Mouse (Mus musculus) hindbrain, embryonic 12.5 days (tissue): ENCODE measurements around the gene Dnajb6. TPM values are rescaled to one million over a fixed set of nuclear protein-coding genes. Genes with fewer than 3 reads are reported as not detected.
A peak's percentile ranks its signal among the peaks of the same experiment; 100 is the strongest.
"Not testable (repeated sequence)": the region's sequence is repeated elsewhere in the genome, so short reads cannot be mapped to it uniquely, and the experiment has no call there.

Experiments
- ATAC-seq: fragments of 200-750 bp; cut with Nextera tagmentation; 2 replicates; pipeline ENCODE4 v1.8.0; 2017; ENCODE audit warnings: moderate TSS enrichment; ENCODE audit not compliant: low FRiP score
- H3K27ac ChIP-seq: fragments of 300-500 bp; sonication (generic); 2 replicates; pipeline ENCODE4 v1.5.1; 2016; ENCODE audit warnings: mild to moderate bottlenecking
- H3K27me3 ChIP-seq: fragments of 300-500 bp; sonication (generic); 2 replicates; pipeline ENCODE4 v1.6.1; 2016; ENCODE audit warnings: mild to moderate bottlenecking
- H3K36me3 ChIP-seq: fragments of 300-500 bp; sonication (generic); 2 replicates; pipeline ENCODE4 v1.6.1; 2016; ENCODE audit warnings: mild to moderate bottlenecking
- H3K4me1 ChIP-seq: fragments of 300-500 bp; sonication (generic); 2 replicates; pipeline ENCODE4 v1.6.1; 2016
- H3K4me2 ChIP-seq: fragments of 300-500 bp; sonication (generic); replicated peaks from 2 replicates; pipeline ENCODE4 v1.6.1; 2016; ENCODE audit warnings: mild to moderate bottlenecking
- H3K4me3 ChIP-seq: fragments of 300-500 bp; sonication (generic); 2 replicates; pipeline ENCODE4 v1.5.1; 2016; ENCODE audit warnings: mild to moderate bottlenecking
- H3K9ac ChIP-seq: fragments of 300-500 bp; sonication (generic); 2 replicates; pipeline ENCODE4 v1.6.1; 2016; ENCODE audit warnings: mild to moderate bottlenecking, moderate library complexity
- H3K9me3 ChIP-seq: fragments of 300-500 bp; sonication (generic); replicated peaks from 2 replicates; pipeline ENCODE4 v1.6.1; 2016; ENCODE audit warnings: mild to moderate bottlenecking
- WGBS: fragments of 180-500 bp; shearing (Covaris S2); methylation state at CpG from one replicate; pipeline ENCODE4 v1.1.7; 2016; 5-methylcytosine and 5-hydroxymethylcytosine counted together
- polyA plus RNA-seq: library from polyadenylated mRNA; unstranded; fragments of >200 nt; fragmentation: Nextera tagmentation; extraction: Ambion mirVana; gene quantifications from 2 replicates; pipeline ENCODE4 v1.2.1, GENCODE M21; 2016

The Dnajb6 gene
- 227 and 270 TPM in 2 replicates for polyA plus RNA-seq

DNA sequence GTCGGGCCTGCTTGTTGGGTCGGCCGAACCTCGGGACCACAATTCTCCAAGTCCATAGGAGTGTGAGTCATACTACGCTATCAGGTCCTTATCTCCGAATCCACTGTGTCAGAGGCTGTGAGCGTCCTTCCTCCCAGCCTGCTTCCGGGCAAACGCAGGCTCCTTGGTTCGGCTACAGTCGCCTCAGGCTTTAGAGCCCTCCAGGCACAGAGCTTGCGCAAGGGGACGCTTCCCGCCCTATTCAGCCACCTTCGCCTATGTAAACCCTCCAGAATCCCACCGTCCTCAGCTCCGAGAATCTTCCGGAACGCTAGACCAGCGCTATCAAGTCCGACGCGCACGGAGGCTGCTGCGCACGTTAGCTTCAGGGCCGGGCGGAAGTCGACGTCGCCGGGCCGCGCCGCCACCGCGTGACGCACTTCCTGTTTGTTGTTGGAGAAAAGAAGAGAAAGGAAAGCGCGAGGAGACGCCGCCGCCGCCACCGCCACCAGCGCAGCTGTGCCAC lies at the start of gene Dnajb6, which contains the start of gene Gm5129:
Gene Dnajb6 (plus strand): TSS at position 132 of the 505 bp plus-strand sequence.
Gene Gm5129 (minus strand): TSS at position 380 of the 505 bp plus-strand sequence.
- peak; percentile 96 for ATAC-seq
- Histone ChIP-seq H3K4me2 (peak within 1 kb of the TSS; percentile 86), H3K4me3 (peak within 1 kb of the TSS; percentile 99), H3K27me3 (no peaks in the 10 kb centered on the region), H3K9me3 (no peaks in the 10 kb centered on the region), H3K36me3 (no peaks in the 10 kb centered on the region), H3K4me1 (peaks cover 27% of the 10 kb centered on the region), H3K9ac (peak within 1 kb of the TSS; percentile 96), H3K27ac (peak within 1 kb of the TSS; percentile 96)
- WGBS, result under 1% methylated on average over 46 of the region's 46 CpGs

DNA sequence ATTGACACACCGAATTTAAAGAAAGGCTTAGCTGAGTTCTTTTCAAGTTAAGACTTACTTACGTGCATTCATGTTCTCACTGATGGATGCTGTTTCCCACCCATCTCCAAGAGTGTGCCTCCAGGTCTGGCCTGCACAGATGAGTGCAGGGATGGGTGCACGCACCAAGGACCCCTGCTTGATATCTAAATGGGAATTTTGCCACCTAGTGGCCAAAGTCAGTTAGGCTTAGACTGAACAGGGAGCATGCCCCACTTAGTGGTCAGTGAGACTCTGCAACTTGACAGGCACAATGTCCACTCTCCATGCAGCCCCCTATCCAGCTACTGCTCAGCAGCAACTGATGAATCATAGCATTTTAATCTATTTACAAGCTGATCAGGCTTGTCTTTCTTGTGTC lies 47.8 kb upstream of the Dnajb6 start:
- Histone ChIP-seq H3K27ac (no peak overlapping the region), H3K27me3 (no peaks in the 10 kb centered on the region), H3K9ac (no peak overlapping the region), H3K36me3 (no peaks in the 10 kb centered on the region), H3K4me1 (no peaks in the 10 kb centered on the region), H3K4me3 (no peak overlapping the region), H3K4me2 (no peak overlapping the region), H3K9me3 (no peaks in the 10 kb centered on the region)
- ATAC-seq, result peak; percentile 71; the same call in 1 of the 2 replicates
- WGBS, result 62% methylated on average over 3 of the region's 3 CpGs

DNA sequence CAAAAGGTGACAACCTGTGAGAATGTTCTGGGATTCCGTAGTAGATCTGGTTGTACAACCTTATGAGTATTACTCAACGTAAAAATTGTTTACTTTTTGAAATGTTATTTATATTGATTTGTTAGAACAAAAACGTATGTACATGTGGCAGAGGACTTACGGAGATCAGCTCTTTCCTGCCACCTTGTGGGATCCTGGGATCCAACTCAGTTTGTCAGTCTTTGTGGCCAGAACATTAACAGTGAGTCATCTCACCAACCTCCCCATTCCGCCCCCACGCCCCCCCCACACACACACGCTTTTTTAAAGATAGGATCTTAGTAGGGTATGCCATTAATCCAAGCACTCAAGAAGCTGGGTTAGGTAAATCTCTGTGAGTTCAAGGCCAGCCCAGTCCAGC lies 47.1 kb upstream of the Dnajb6 start:
- H3K27me3 ChIP-seq, result no peaks in the 10 kb centered on the region
- H3K36me3 ChIP-seq, result no peaks in the 10 kb centered on the region
- H3K9ac ChIP-seq, result no peak overlapping the region
- WGBS, result 66% methylated on average over 7 of the region's 7 CpGs
- no peak overlapping the region for H3K4me3 ChIP-seq
- H3K27ac ChIP-seq, result no peak overlapping the region
- no peaks in the 10 kb centered on the region for H3K9me3 ChIP-seq
- H3K4me2 ChIP-seq, result no peak overlapping the region
- no peaks in the 10 kb centered on the region for H3K4me1 ChIP-seq
- no peak for ATAC-seq

DNA sequence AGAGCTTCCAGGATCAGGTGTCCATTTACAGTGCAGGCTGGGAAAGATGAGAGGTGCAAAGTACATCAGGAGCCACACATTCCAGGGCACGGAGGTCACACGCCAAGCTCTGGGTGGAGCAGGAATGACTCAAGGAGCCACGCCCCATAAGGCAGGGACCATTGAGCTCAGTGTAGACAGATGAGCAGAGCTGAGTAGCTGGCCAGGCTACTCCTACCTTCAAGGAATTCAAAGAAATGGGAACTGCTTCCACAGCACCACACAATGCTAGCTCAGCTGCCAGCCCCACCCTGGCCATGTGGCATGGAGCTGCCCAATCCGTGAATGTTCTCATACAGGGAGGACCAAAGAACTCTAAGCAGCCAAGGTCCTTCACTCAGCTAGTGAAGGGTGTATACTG lies 37.0 kb upstream of the Dnajb6 start:
- no peak for ATAC-seq
- WGBS, result 86% methylated on average over 4 of the region's 4 CpGs
- no peak overlapping the region for H3K4me2 ChIP-seq
- no peak overlapping the region for H3K27ac ChIP-seq
- H3K9ac ChIP-seq, result no peak overlapping the region
- no peaks in the 10 kb centered on the region for H3K27me3 ChIP-seq
- H3K4me1 ChIP-seq, result no peaks in the 10 kb centered on the region
- no peak overlapping the region for H3K4me3 ChIP-seq
- H3K36me3 ChIP-seq, result no peaks in the 10 kb centered on the region
- no peaks in the 10 kb centered on the region for H3K9me3 ChIP-seq

DNA sequence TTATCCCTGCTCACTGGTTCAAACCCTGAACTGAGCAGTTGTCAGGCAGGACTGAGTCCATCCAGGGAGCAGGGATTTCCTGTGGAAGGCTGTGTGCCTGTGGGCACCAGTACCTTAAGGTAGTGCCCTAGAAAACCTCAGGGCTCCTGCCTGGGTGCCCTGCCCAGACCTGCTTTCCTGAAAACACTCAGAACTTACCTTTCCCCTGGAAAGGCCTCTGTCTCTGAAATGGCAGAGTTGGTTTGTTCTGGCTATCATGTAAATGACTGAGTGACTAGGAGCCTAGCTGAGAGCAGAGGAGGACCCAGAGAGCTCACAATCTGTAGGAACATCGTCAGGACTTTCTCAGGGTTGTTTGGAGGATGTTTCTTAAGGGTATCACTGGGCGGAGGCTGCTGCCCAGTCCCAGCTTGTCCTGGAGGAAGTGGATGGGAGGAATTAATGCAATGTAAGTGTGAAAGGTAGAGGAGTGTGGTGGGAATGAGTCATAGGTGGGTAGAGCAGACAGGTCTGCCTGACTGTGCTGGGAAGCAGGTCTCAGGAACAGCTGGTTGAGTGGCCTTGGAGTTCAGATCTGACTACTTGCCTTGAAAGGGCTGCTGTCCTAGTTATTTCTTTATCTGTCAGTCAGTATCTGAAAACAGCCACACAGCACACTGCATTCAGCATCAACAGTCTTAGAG lies 35.8 kb upstream of the Dnajb6 start:
- H3K9ac ChIP-seq, result no peak overlapping the region
- no peaks in the 10 kb centered on the region for H3K36me3 ChIP-seq

DNA sequence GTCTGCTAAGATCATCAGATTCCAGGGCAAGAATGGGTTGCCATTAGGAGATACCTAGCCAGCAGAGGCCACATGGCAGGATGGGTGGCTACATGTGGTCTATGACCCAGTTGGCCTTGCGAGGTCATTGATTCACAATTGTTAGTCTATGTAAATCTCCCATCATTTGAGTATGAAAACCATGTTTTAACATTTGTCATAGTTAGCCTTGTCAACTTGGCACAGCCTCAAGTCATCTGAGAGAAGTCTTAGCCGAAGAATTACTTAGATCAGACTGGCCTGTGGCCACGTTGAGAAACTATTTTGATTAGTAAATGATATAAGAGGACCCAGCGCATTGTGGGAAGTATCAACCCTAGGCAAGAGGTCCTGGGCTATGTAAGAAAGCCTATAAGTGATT lies 28.2 kb upstream of the Dnajb6 start:
- no peak overlapping the region for H3K27ac ChIP-seq
- 91% methylated on average over 4 of the region's 4 CpGs for WGBS
- no peak overlapping the region for H3K4me2 ChIP-seq
- ATAC-seq, result no peak
- H3K9ac ChIP-seq, result no peak overlapping the region
- no peak overlapping the region for H3K4me3 ChIP-seq
- H3K27me3 ChIP-seq, result no peaks in the 10 kb centered on the region
- no peaks in the 10 kb centered on the region for H3K9me3 ChIP-seq
- no peaks in the 10 kb centered on the region for H3K4me1 ChIP-seq
- no peaks in the 10 kb centered on the region for H3K36me3 ChIP-seq

More for the DNA sequence above, 35.8 kb upstream of the Dnajb6 start:
- H3K4me1 ChIP-seq, result no peaks in the 10 kb centered on the region
- no peak overlapping the region for H3K4me3 ChIP-seq
- no peak overlapping the region for H3K4me2 ChIP-seq
- no peak overlapping the region for H3K27ac ChIP-seq
- 90% methylated on average over 2 of the region's 2 CpGs for WGBS
- no peaks in the 10 kb centered on the region for H3K27me3 ChIP-seq
- no peaks in the 10 kb centered on the region for H3K9me3 ChIP-seq
- ATAC-seq, result no peak

DNA sequence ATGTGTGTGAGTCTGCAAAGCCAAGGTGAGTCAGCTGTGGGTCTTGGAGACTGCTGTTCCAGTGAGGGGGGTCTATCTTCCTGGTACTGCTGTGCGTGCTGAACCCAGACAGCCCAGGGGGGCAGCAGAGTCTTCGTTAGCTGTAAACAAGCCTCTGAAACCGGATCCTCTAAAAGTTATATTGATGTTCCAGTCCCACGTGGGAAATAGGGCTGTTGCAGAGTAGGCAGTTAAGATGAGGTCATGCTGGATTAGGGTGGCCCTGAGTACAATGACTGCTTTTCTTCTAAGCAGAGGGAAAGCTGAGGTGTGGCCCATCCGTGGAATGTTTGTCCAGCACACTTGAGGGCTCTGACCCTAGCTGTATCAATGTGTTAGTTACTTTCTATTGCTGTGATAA lies 27.2 kb upstream of the Dnajb6 start:
- whole genome bisulfite sequencing, result 28% methylated on average over 5 of the region's 5 CpGs
- Histone ChIP-seq H3K9ac (no peak overlapping the region), H3K36me3 (no peaks in the 10 kb centered on the region), H3K4me1 (no peaks in the 10 kb centered on the region), H3K4me3 (no peak overlapping the region), H3K4me2 (no peak overlapping the region), H3K9me3 (no peaks in the 10 kb centered on the region), H3K27ac (no peak overlapping the region), H3K27me3 (no peaks in the 10 kb centered on the region)
- ATAC-seq, result no peak

DNA sequence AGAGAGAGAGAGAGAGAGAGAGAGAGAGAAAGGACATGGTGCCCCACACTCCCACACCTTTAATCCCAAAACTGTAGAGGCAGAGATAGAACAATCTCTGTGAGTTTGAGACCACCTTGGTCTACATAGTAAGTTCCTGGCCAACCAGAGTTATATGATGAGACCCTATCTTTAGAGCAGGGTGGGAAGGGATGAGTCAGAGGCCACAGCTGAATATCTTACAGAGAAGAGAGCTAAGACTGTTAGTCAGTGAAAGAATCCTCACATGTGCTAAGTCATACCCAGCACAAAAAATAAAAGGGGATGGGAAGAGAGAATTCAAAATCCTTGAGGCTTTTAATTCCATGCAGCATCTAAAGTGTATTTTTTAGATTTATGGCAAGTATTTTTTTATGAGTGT lies 23.9 kb upstream of the Dnajb6 start:
- Histone ChIP-seq H3K9ac (no peak overlapping the region), H3K4me1 (no peaks in the 10 kb centered on the region), H3K27ac (no peak overlapping the region), H3K36me3 (no peaks in the 10 kb centered on the region), H3K9me3 (no peaks in the 10 kb centered on the region), H3K27me3 (no peaks in the 10 kb centered on the region), H3K4me3 (no peak overlapping the region), H3K4me2 (no peak overlapping the region)
- ATAC-seq, result no peak

DNA sequence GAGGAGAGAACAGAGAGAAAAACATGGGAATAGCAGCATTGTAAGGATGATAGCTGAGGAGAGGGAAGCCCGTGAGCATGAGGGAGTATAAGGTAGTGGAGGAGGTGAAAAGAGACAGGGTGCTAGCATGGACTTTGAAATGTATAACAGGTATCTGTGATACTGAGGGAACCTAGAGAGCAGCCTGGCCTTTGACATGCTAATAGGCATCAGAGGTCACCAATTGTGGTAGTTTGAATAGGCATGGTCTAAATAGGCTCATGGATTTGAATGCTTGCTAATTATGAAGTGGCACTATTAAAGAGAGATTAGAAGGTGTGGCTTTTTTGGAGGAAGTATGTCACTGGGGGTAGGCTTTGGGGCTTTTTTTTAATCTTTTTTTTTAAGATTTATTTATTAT lies 22.6 kb upstream of the Dnajb6 start:
- no peaks in the 10 kb centered on the region for H3K36me3 ChIP-seq
- H3K4me1 ChIP-seq, result no peaks in the 10 kb centered on the region
- no peak for ATAC-seq
- 53% methylated on average over 1 of the region's 1 CpGs for WGBS
- H3K4me2 ChIP-seq, result no peak overlapping the region
- no peak overlapping the region for H3K4me3 ChIP-seq
- no peaks in the 10 kb centered on the region for H3K9me3 ChIP-seq
- H3K9ac ChIP-seq, result no peak overlapping the region
- H3K27me3 ChIP-seq, result no peaks in the 10 kb centered on the region
- H3K27ac ChIP-seq, result no peak overlapping the region

DNA sequence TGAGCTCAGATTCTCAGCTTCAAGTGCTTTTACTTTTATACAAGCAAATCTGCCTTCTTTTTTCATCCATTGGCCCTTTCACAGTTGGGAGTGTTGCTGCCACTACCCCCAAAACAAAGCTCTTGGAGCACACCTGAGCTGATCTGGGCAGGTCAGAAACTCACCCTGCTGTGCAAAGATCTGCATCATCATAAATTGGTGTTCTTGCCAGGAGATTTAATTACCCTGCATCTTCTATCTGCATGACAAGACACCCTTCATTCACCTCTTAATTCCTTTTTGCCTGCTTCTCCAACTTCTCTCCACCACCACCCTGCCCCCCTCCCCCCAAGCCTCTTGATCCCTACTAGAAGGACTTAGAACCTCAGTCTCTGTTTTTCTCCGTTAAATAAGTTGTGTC lies 14.3 kb upstream of the Dnajb6 start:
- Histone ChIP-seq H3K9me3 (no peaks in the 10 kb centered on the region), H3K36me3 (no peaks in the 10 kb centered on the region), H3K27ac (no peak overlapping the region), H3K9ac (no peak overlapping the region), H3K4me3 (no peak overlapping the region), H3K4me2 (no peak overlapping the region), H3K4me1 (no peaks in the 10 kb centered on the region), H3K27me3 (no peaks in the 10 kb centered on the region)
- WGBS, result 15% methylated on average over 1 of the region's 1 CpGs
- no peak for ATAC-seq

DNA sequence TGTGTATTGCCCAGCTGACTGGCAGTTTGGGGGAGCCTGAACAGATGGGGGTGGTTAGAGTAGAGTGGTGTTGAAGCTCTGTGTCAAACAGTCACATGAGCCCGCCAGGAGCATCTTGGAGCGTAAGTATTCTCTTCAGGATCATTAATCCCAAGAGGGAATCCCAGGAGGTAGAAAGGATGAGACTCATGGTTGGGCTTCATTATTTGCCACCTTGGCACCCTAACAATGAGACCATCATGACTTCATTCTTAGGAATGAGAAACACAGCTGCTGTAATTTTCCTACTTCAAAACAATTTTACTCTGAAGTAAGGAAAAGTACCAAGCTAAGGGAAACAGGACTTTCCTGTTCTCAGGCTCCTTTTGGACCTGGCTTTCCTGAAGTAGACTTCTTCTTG lies 10.1 kb upstream of the Dnajb6 start:
- Histone ChIP-seq H3K4me1 (no peaks in the 10 kb centered on the region), H3K9me3 (no peaks in the 10 kb centered on the region), H3K27me3 (no peaks in the 10 kb centered on the region), H3K36me3 (no peaks in the 10 kb centered on the region), H3K9ac (no peak overlapping the region), H3K27ac (no peak overlapping the region), H3K4me2 (no peak overlapping the region), H3K4me3 (no peak overlapping the region)
- 89% methylated on average over 2 of the region's 2 CpGs for WGBS
- ATAC-seq, result no peak

DNA sequence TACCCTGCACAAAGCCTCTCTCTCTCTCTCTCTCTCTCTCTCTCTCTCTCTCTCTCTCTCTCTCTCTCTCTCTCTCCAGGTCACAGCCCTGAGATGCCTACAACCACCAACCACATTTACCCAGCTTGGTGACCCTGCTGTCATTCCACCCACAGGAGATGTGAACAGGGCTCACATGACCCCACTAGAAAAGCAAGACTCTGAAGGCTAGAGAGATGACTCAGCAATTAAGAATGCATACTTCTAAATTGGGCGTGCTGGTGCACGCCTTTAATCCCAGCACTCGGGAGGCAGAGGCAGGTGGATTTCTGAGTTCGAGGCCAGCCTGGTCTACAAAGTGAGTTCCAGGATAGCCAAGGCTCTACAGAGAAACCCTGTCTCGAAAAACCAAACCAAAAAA lies 9.4 kb upstream of the Dnajb6 start:
- H3K9ac ChIP-seq, H3K4me3 ChIP-seq, ATAC-seq, H3K4me2 ChIP-seq, H3K27me3 ChIP-seq, H3K4me1 ChIP-seq, H3K9me3 ChIP-seq, H3K27ac ChIP-seq, H3K36me3 ChIP-seq: not testable (repeated sequence)
- WGBS, result 86% methylated on average over 5 of the region's 5 CpGs

DNA sequence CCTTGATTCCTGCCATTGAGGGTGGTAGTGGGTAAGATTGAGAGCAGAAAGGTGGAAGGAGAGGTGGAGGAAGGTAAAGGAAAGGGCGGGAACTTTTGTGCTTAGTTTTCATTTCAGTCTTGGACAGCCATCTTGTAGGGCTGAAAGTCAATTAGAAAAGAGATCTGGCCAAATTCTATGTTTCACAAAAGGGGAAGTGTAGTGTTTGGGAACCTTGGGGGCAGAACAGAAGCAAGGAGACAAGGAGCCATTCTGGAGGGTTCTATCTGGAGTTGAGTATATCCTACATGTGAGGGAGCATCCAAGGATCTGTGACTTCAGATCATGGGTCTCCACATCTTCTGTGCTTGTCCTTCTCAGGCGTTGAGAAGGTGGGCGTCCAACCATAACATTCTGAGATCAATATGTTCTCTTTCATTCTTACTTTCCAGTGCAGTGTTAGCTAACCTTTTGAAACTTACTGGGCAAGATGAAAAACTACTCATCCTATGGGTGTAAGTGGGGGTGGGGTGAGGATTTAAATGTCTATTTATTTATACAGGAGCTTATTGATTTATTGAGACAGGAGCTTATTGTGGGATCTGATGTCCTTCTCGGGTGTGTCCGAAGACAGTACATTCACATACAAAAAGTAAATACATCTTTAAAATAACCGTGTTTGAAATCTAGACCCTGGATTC lies 517 bp upstream of the Dnajb6 start:
- WGBS, result 50% methylated on average over 6 of the region's 6 CpGs
- no peaks in the 10 kb centered on the region for H3K9me3 ChIP-seq
- ATAC-seq, result peak; percentile 14; the same call in 1 of the 2 replicates
- peak overlapping the region; percentile 96 for H3K27ac ChIP-seq
- H3K4me3 ChIP-seq, result peak overlapping the region; percentile 99
- H3K9ac ChIP-seq, result peak overlapping the region; percentile 96
- no peaks in the 10 kb centered on the region for H3K36me3 ChIP-seq
- H3K27me3 ChIP-seq, result no peaks in the 10 kb centered on the region
- H3K4me2 ChIP-seq, result peak overlapping the region; percentile 67
- H3K4me1 ChIP-seq, result peaks cover 27% of the 10 kb centered on the region
